Mouse (Mus musculus) brain, embryonic 14.5 days (tissue): ENCODE results near the gene Olfr1342.

Source experiments
- CTCF ChIP-seq: fragments of 200-500 bp; IDR thresholded peaks from 2 replicates; pipeline ENCODE4 v1.5.1; 2012; ENCODE audit warnings: inconsistent platforms, mild to moderate bottlenecking, moderate library complexity, borderline replicate concordance; ENCODE audit not compliant: insufficient read depth, insufficient read length; ENCODE audit errors: extremely low read depth
- POLR2A ChIP-seq: fragments of 200-500 bp; IDR thresholded peaks from 2 replicates; pipeline ENCODE4 v1.6.1; 2012; ENCODE audit warnings: mild to moderate bottlenecking, inconsistent platforms, borderline replicate concordance; ENCODE audit not compliant: poor library complexity, insufficient read depth, insufficient read length, severe bottlenecking; ENCODE audit errors: extremely low read depth

DNA sequence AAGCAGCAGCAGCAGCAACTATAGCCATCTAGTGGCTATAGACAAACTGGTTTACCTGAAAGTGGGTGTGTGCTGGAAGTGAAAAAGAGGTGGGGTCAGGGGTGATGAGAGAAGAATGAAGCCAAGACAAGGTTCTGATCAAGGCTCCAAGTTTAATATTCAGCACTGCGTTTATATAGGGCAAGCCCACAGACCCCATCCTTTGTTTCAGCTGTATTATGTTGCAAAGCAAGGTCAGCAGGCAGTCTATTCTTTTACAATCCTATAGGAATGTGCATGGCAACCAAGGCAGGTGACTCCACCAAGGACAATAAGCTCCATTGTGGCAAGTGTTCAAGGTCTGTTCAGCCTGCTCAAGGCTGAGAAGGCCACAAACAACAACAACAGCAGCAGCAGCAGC lies 19.1 kb upstream of the Olfr1342 start:
- TF ChIP-seq CTCF = no peak
- TF ChIP-seq POLR2A = no peak
